Mouse (Mus musculus): ENCODE data around the gene Prkn.

DNA sequence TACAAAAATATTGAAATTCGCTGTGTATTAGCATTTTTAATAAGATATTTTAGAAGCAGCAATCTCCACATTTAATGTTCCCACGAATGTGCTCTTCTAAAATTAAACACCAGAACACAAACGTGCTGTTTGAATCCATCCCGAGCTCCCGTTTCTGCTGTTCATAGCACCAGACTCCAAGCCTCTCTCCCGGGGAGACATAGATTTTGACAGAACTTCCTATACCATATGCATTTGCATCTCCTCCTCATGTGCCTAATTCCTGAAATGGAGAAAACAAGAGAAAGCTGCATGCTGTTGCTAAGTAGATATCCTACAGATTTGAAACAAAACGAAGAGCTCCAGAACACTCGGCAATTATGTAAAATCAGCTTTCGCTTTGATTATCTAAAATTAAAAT, 733.5 kb downstream of the Prkn start:
- TF ChIP-seq ZKSCAN1 (IDR thresholded peaks at IDR 0.05; ENCODE audit: low read depth, low read length): no peak
- no peak for TF ChIP-seq CTCF (IDR thresholded peaks at IDR 0.05 in 2 of 3, conservative IDR thresholded peaks at IDR 0.05 in 1 of 3; ENCODE audit: control insufficient read depth in 1 of 3, insufficient read depth in 1 of 3, low read depth in 2 of 3, low read length in 3 of 3, poor library complexity in 1 of 3, severe bottlenecking in 1 of 3)
- TF ChIP-seq MAFK (IDR thresholded peaks at IDR 0.05; ENCODE audit: borderline replicate concordance, low read depth, low read length): no peak
- TF ChIP-seq POLR2A (IDR thresholded peaks at IDR 0.05; ENCODE audit: control insufficient read depth in 1 of 2, insufficient read depth in 1 of 2, low read depth in 1 of 2, low read length in 2 of 2, poor library complexity in 1 of 2): no peak
- TF ChIP-seq MAX (IDR thresholded peaks at IDR 0.05; ENCODE audit: low read length): no peak

Data from MEL (cell line).